Mouse (Mus musculus): Measurements from ENCODE around the gene Zfp942. TPM values are rescaled to one million over a fixed set of nuclear protein-coding genes. Genes with fewer than 3 reads are reported as not detected.
"Not testable (repeated sequence)": the region's sequence is repeated elsewhere in the genome, so short reads cannot be mapped to it uniquely, and the experiment has no call there.

Zfp942 gene
- 27.4 and 27.7 TPM in 2 replicates for polyA plus RNA-seq (2014; fragmentation: Nextera tagmentation; extraction: Ambion mirVana)

- under 1% methylated on average over 41 of the region's 55 CpGs for WGBS
- Histone ChIP-seq H3K9ac (replicated peaks; ENCODE audit: low read depth, low read length) (peak within 1 kb of the TSS; percentile 69), H3K27ac (ENCODE audit: low read length) (peak within 1 kb of the TSS; percentile 86), H3K4me2 (replicated peaks; ENCODE audit: low read depth, low read length) (peak within 1 kb of the TSS; percentile 51), H3K4me3 (ENCODE audit: low read depth, low read length) (peak within 1 kb of the TSS; percentile 59)
- H3K9me3 ChIP-seq (ENCODE audit: control insufficient read depth, low read depth, low read length); H3K4me1 ChIP-seq (ENCODE audit: control insufficient read depth, insufficient read depth, low read length); H3K36me3 ChIP-seq (ENCODE audit: control insufficient read depth, insufficient read depth, low read length); H3K27me3 ChIP-seq (ENCODE audit: control insufficient read depth, insufficient read depth, low read length): not testable (repeated sequence)
- ATAC-seq (ENCODE audit: insufficient number of reproducible peaks, insufficient read depth, low FRiP score, low read depth): peak; percentile 98
Measured at GRCm38 (mm10) chr17:21962107-21962907, at the start of gene Zfp942, which contains the start of gene Zfp943. Zfp942 (minus strand) TSS chr17:21962464. Zfp943 (plus strand) TSS chr17:21962552.

- WGBS: 44% methylated on average over 4 of the region's 4 CpGs
- H3K27ac ChIP-seq (ENCODE audit: low read length): no peak overlapping the region
- H3K9me3 ChIP-seq (ENCODE audit: control insufficient read depth, low read depth, low read length): no peaks in the 10 kb centered on the region
- no peaks in the 10 kb centered on the region for H3K36me3 ChIP-seq (ENCODE audit: control insufficient read depth, insufficient read depth, low read length)
- no peak for ATAC-seq (ENCODE audit: insufficient number of reproducible peaks, insufficient read depth, low FRiP score, low read depth)
- H3K4me2 ChIP-seq (replicated peaks; ENCODE audit: low read depth, low read length): peak overlapping the region; percentile 51
- H3K4me1 ChIP-seq (ENCODE audit: control insufficient read depth, insufficient read depth, low read length): peaks cover 5% of the 10 kb centered on the region; the same call in 1 of the 2 replicates
- no peaks in the 10 kb centered on the region for H3K27me3 ChIP-seq (ENCODE audit: control insufficient read depth, insufficient read depth, low read length)
- 0 out of 2 replicates have a peak overlapping the region, but pooled peaks have one; percentile 25 for H3K9ac ChIP-seq (replicated peaks; ENCODE audit: low read depth, low read length)
- peak overlapping the region; percentile 59 for H3K4me3 ChIP-seq (ENCODE audit: low read depth, low read length)
Measured at GRCm38 (mm10) chr17:21963302-21963701, 1.0 kb upstream of the Zfp942 start.

- Histone ChIP-seq H3K4me3 (ENCODE audit: low read depth, low read length) (peak within 1 kb of the TSS; percentile 62), H3K4me2 (replicated peaks; ENCODE audit: low read depth, low read length) (peak within 1 kb of the TSS; percentile 67), H3K9ac (replicated peaks; ENCODE audit: low read depth, low read length) (peak within 1 kb of the TSS; percentile 36; the same call in 1 of the 2 replicates)
- peak; percentile 97 for ATAC-seq (ENCODE audit: insufficient number of reproducible peaks, insufficient read depth, low FRiP score, low read depth)
- H3K27ac ChIP-seq (ENCODE audit: low read length); H3K9me3 ChIP-seq (ENCODE audit: control insufficient read depth, low read depth, low read length); H3K27me3 ChIP-seq (ENCODE audit: control insufficient read depth, insufficient read depth, low read length); H3K36me3 ChIP-seq (ENCODE audit: control insufficient read depth, insufficient read depth, low read length); H3K4me1 ChIP-seq (ENCODE audit: control insufficient read depth, insufficient read depth, low read length): not testable (repeated sequence)
- 0% methylated on average over 24 of the region's 24 CpGs for WGBS
Measured at GRCm38 (mm10) chr17:21909456-21910052, 52.7 kb downstream of the Zfp942 start, which contains the start of gene Zfp995. Zfp995 (minus strand) TSS chr17:21909926.

- Histone ChIP-seq H3K4me2 (replicated peaks; ENCODE audit: low read depth, low read length) (peak overlapping the region; percentile 67), H3K27me3 (ENCODE audit: control insufficient read depth, insufficient read depth, low read length) (no peaks in the 10 kb centered on the region), H3K36me3 (ENCODE audit: control insufficient read depth, insufficient read depth, low read length) (no peaks in the 10 kb centered on the region; the same call in 1 of the 2 replicates), H3K9me3 (ENCODE audit: control insufficient read depth, low read depth, low read length) (no peaks in the 10 kb centered on the region), H3K4me1 (ENCODE audit: control insufficient read depth, insufficient read depth, low read length) (no peaks in the 10 kb centered on the region), H3K9ac (replicated peaks; ENCODE audit: low read depth, low read length) (peak overlapping the region; percentile 36; the same call in 1 of the 2 replicates), H3K27ac (ENCODE audit: low read length) (no peak overlapping the region), H3K4me3 (ENCODE audit: low read depth, low read length) (peak overlapping the region; percentile 62)
- 8% methylated on average over 3 of the region's 3 CpGs for WGBS
- peak; percentile 69 for ATAC-seq (ENCODE audit: insufficient number of reproducible peaks, insufficient read depth, low FRiP score, low read depth)
Measured at GRCm38 (mm10) chr17:21909039-21909438, 53.2 kb downstream of the Zfp942 start.

Other genes starting within 250 kb of the Zfp942 start
- gene Zfp229, start 231.7 kb downstream of the Zfp942 start, polyA plus RNA-seq (2014; fragmentation: Nextera tagmentation; extraction: Ambion mirVana): 7.0 and 8.3 TPM in 2 replicates
- 9.2 and 10.1 TPM in 2 replicates for gene Zfp820, start 116.7 kb downstream of the Zfp942 start, polyA plus RNA-seq (2014; fragmentation: Nextera tagmentation; extraction: Ambion mirVana)
- gene Zfp995, start 52.5 kb downstream of the Zfp942 start, polyA plus RNA-seq (2014; fragmentation: Nextera tagmentation; extraction: Ambion mirVana): 9.7 and 10.5 TPM in 2 replicates
- 19.2 and 21.3 TPM in 2 replicates for gene Zfp943, start 88 bp upstream of the Zfp942 start, polyA plus RNA-seq (2014; fragmentation: Nextera tagmentation; extraction: Ambion mirVana)
- gene Zfp947, start 203.7 kb upstream of the Zfp942 start, polyA plus RNA-seq (2014; fragmentation: Nextera tagmentation; extraction: Ambion mirVana): 4.1 and 4.5 TPM in 2 replicates

All from stomach, embryonic 14.5 days (tissue).